Mouse (Mus musculus) small intestine, adult 2 months (tissue): ENCODE measurements around the gene Pcna.

ENCODE experiments used
- CTCF ChIP-seq: fragments of 200-500 bp; IDR thresholded peaks from 2 replicates; pipeline ENCODE4 v1.5.1; 2012; ENCODE audit warnings: low read depth, mild to moderate bottlenecking, control low read depth, inconsistent platforms, low read length, moderate library complexity, mixed read lengths; ENCODE audit not compliant: insufficient replicate concordance, insufficient read length; ENCODE audit errors: extremely low read depth
- POLR2A ChIP-seq: fragments of 200-500 bp; IDR thresholded peaks from 2 replicates; pipeline ENCODE4 v1.6.1; 2012; ENCODE audit warnings: low read depth, mild to moderate bottlenecking, control low read depth, inconsistent platforms, low read length, moderate library complexity

DNA sequence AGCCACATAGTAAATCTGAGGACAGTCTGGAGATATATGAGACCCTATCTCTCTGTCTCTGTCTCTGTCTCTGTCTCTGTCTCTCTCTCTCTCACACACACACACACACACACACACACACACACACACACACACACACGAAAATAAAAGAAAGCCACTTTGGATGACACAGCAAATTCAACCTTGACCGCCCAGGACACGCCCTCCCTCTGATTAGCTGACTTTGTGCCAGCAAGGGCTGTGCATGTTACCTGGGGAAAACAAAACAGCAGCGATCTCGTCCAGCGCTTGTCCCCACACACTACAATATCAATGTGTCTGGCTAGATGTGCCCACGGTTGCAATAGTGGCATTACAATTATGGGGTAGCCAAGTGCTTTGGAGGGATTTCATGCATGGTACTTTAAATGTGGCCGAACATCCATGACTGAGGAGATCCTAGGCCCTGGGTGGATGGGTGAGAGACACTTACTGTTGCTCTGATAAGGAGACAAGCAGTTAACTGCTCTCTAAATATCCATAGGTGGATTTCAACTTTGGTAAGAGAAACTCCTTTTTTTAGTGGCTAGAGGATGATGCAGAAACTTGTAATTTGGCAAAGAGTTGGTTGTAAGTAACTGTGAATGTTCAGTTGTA lies 44.8 kb downstream of the Pcna start:
- no peak for TF ChIP-seq CTCF
- TF ChIP-seq POLR2A, result no peak
